Mouse (Mus musculus): Measurements from ENCODE around the gene Scn11a. TPM values are rescaled to one million over a fixed set of nuclear protein-coding genes. Genes with fewer than 3 reads are reported as not detected.
A peak's percentile ranks its signal among the peaks of the same experiment; 100 is the strongest.

The Scn11a gene
- polyA plus RNA-seq, 1 experiment from 2014 or later, result not detected

- H3K9me3 ChIP-seq (replicated peaks), result no peaks in the 10 kb centered on the region
- ATAC-seq (ENCODE audit: low read depth) (peak; percentile 57; the same call in 1 of the 2 replicates), DNase-seq (peak; percentile 1)
- no peak overlapping the region for H3K27ac ChIP-seq
- no peaks in the 10 kb centered on the region for H3K4me1 ChIP-seq (replicated peaks)
- H3K27me3 ChIP-seq, result no peaks in the 10 kb centered on the region
- no peak overlapping the region for H3K4me2 ChIP-seq
- no peak overlapping the region for H3K9ac ChIP-seq
- H3K36me3 ChIP-seq, result no peaks in the 10 kb centered on the region
- 36% methylated on average over 15 of the region's 15 CpGs for WGBS (ENCODE audit: insufficient replicate concordance)
- no peak overlapping the region for H3K4me3 ChIP-seq (replicated peaks)
These were observed 29.9 kb downstream of the Scn11a start for GRCm38 (mm10) chr9:119795254-119795912.

- Histone ChIP-seq H3K4me2 (no peak overlapping the region), H3K9ac (no peak overlapping the region), H3K27me3 (no peaks in the 10 kb centered on the region), H3K36me3 (no peaks in the 10 kb centered on the region), H3K4me3 (replicated peaks) (no peak overlapping the region), H3K4me1 (replicated peaks) (no peaks in the 10 kb centered on the region), H3K27ac (no peak overlapping the region), H3K9me3 (replicated peaks) (no peaks in the 10 kb centered on the region)
- ATAC-seq (ENCODE audit: low read depth) (no peak), DNase-seq (no peak)
- WGBS (ENCODE audit: insufficient replicate concordance), result 42% methylated on average over 4 of the region's 4 CpGs
These were observed 30.8 kb downstream of the Scn11a start for GRCm38 (mm10) chr9:119794470-119794869.

- Histone ChIP-seq H3K36me3 (no peaks in the 10 kb centered on the region), H3K9me3 (replicated peaks) (no peaks in the 10 kb centered on the region), H3K27ac (no peak overlapping the region), H3K27me3 (no peaks in the 10 kb centered on the region), H3K9ac (no peak overlapping the region), H3K4me3 (replicated peaks) (no peak overlapping the region), H3K4me1 (replicated peaks) (no peaks in the 10 kb centered on the region), H3K4me2 (no peak overlapping the region)
- ATAC-seq (ENCODE audit: low read depth) (no peak), DNase-seq (no peak)
- WGBS (ENCODE audit: insufficient replicate concordance), result 63% methylated on average over 9 of the region's 9 CpGs
These were observed 32.8 kb downstream of the Scn11a start for GRCm38 (mm10) chr9:119792505-119792904.

- Histone ChIP-seq H3K9me3 (replicated peaks) (no peaks in the 10 kb centered on the region), H3K36me3 (no peaks in the 10 kb centered on the region), H3K4me1 (replicated peaks) (no peaks in the 10 kb centered on the region), H3K4me2 (no peak overlapping the region), H3K27me3 (no peaks in the 10 kb centered on the region), H3K27ac (no peak overlapping the region), H3K4me3 (replicated peaks) (no peak overlapping the region), H3K9ac (no peak overlapping the region)
- ATAC-seq (ENCODE audit: low read depth) (no peak), DNase-seq (no peak)
- 64% methylated on average over 3 of the region's 3 CpGs for WGBS (ENCODE audit: insufficient replicate concordance)
These were observed 44.4 kb downstream of the Scn11a start for GRCm38 (mm10) chr9:119780901-119781300.

GRCm38 (mm10) chr9:119776661-119777060, 48.6 kb downstream of the Scn11a start:
- ATAC-seq (ENCODE audit: low read depth) (no peak), DNase-seq (no peak)
- no peaks in the 10 kb centered on the region for H3K9me3 ChIP-seq (replicated peaks)
- 62% methylated on average over 7 of the region's 7 CpGs for WGBS (ENCODE audit: insufficient replicate concordance)
- no peak overlapping the region for H3K27ac ChIP-seq
- H3K36me3 ChIP-seq, result no peaks in the 10 kb centered on the region
- H3K4me2 ChIP-seq, result no peak overlapping the region
- H3K4me1 ChIP-seq (replicated peaks), result no peaks in the 10 kb centered on the region
- no peak overlapping the region for H3K4me3 ChIP-seq (replicated peaks)
- H3K9ac ChIP-seq, result no peak overlapping the region
- H3K27me3 ChIP-seq, result no peaks in the 10 kb centered on the region

GRCm38 (mm10) chr9:119768585-119768984, 56.7 kb downstream of the Scn11a start:
- Histone ChIP-seq H3K4me3 (replicated peaks) (no peak overlapping the region), H3K27me3 (no peaks in the 10 kb centered on the region), H3K4me2 (no peak overlapping the region), H3K36me3 (no peaks in the 10 kb centered on the region), H3K27ac (no peak overlapping the region), H3K4me1 (replicated peaks) (no peaks in the 10 kb centered on the region), H3K9ac (no peak overlapping the region), H3K9me3 (replicated peaks) (no peaks in the 10 kb centered on the region)
- no peak for DNase-seq
- ATAC-seq (ENCODE audit: low read depth), result no peak
- 23% methylated on average over 7 of the region's 7 CpGs for WGBS (ENCODE audit: insufficient replicate concordance)

GRCm38 (mm10) chr9:119760226-119760625, 65.0 kb downstream of the Scn11a start:
- WGBS (ENCODE audit: insufficient replicate concordance), result 66% methylated on average over 3 of the region's 3 CpGs
- H3K4me1 ChIP-seq (replicated peaks), result no peaks in the 10 kb centered on the region
- no peak overlapping the region for H3K27ac ChIP-seq

GRCm38 (mm10) chr9:119759457-119759856, 65.8 kb downstream of the Scn11a start:
- 53% methylated on average over 1 of the region's 1 CpGs for WGBS (ENCODE audit: insufficient replicate concordance)
- Histone ChIP-seq H3K4me2 (no peak overlapping the region), H3K27ac (no peak overlapping the region), H3K4me1 (replicated peaks) (no peaks in the 10 kb centered on the region), H3K36me3 (no peaks in the 10 kb centered on the region), H3K27me3 (no peaks in the 10 kb centered on the region), H3K9me3 (replicated peaks) (0 out of 2 replicates have a peak, but pooled peaks cover 11% of the 10 kb centered on the region), H3K9ac (no peak overlapping the region), H3K4me3 (replicated peaks) (no peak overlapping the region)
- DNase-seq (no peak), ATAC-seq (ENCODE audit: low read depth) (no peak)

More at GRCm38 (mm10) chr9:119760226-119760625, 65.0 kb downstream of the Scn11a start:
- Histone ChIP-seq H3K9ac (no peak overlapping the region), H3K4me3 (replicated peaks) (no peak overlapping the region), H3K27me3 (no peaks in the 10 kb centered on the region), H3K9me3 (replicated peaks) (0 out of 2 replicates have a peak, but pooled peaks cover 7% of the 10 kb centered on the region), H3K4me2 (no peak overlapping the region), H3K36me3 (no peaks in the 10 kb centered on the region)
- no peak for ATAC-seq (ENCODE audit: low read depth)
- DNase-seq, result no peak

GRCm38 (mm10) chr9:119751507-119751906, 73.7 kb downstream of the Scn11a start:
- H3K9ac ChIP-seq, result no peak overlapping the region
- H3K27me3 ChIP-seq, result no peaks in the 10 kb centered on the region
- no peak overlapping the region for H3K27ac ChIP-seq
- ATAC-seq (ENCODE audit: low read depth), result no peak
- no peaks in the 10 kb centered on the region for H3K4me1 ChIP-seq (replicated peaks)
- DNase-seq, result no peak
- no peak overlapping the region for H3K4me2 ChIP-seq
- no peaks in the 10 kb centered on the region for H3K36me3 ChIP-seq
- no peak overlapping the region for H3K4me3 ChIP-seq (replicated peaks)
- 0 out of 2 replicates have a peak, but pooled peaks cover 7% of the 10 kb centered on the region for H3K9me3 ChIP-seq (replicated peaks)
- WGBS (ENCODE audit: insufficient replicate concordance), result 8% methylated on average over 5 of the region's 5 CpGs

GRCm38 (mm10) chr9:119749112-119749511, 76.1 kb downstream of the Scn11a start:
- Histone ChIP-seq H3K4me2 (no peak overlapping the region), H3K36me3 (no peaks in the 10 kb centered on the region), H3K27me3 (no peaks in the 10 kb centered on the region), H3K4me1 (replicated peaks) (no peaks in the 10 kb centered on the region; the same call in 1 of the 2 replicates), H3K27ac (no peak overlapping the region), H3K9me3 (replicated peaks) (no peaks in the 10 kb centered on the region), H3K9ac (no peak overlapping the region), H3K4me3 (replicated peaks) (no peak overlapping the region)
- 62% methylated on average over 9 of the region's 9 CpGs for WGBS (ENCODE audit: insufficient replicate concordance)
- DNase-seq (no peak), ATAC-seq (ENCODE audit: low read depth) (no peak)

- Histone ChIP-seq H3K9me3 (replicated peaks) (no peaks in the 10 kb centered on the region), H3K27ac (no peak overlapping the region), H3K4me3 (replicated peaks) (no peak overlapping the region), H3K4me2 (no peak overlapping the region), H3K36me3 (no peaks in the 10 kb centered on the region), H3K9ac (no peak overlapping the region), H3K4me1 (replicated peaks) (no peaks in the 10 kb centered on the region; the same call in 1 of the 2 replicates), H3K27me3 (no peaks in the 10 kb centered on the region)
- WGBS (ENCODE audit: insufficient replicate concordance), result 20% methylated on average over 4 of the region's 4 CpGs
- DNase-seq (no peak), ATAC-seq (ENCODE audit: low read depth) (peak; percentile 43)
These were observed 81.4 kb downstream of the Scn11a start for GRCm38 (mm10) chr9:119743900-119744299.

- ATAC-seq (ENCODE audit: low read depth) (no peak), DNase-seq (no peak)
- Histone ChIP-seq H3K36me3 (no peaks in the 10 kb centered on the region), H3K9me3 (replicated peaks) (no peaks in the 10 kb centered on the region), H3K27ac (no peak overlapping the region), H3K4me2 (no peak overlapping the region), H3K4me1 (replicated peaks) (no peaks in the 10 kb centered on the region; the same call in 1 of the 2 replicates), H3K4me3 (replicated peaks) (no peak overlapping the region), H3K9ac (no peak overlapping the region), H3K27me3 (no peaks in the 10 kb centered on the region)
- 49% methylated on average over 3 of the region's 3 CpGs for WGBS (ENCODE audit: insufficient replicate concordance)
These were observed 81.9 kb downstream of the Scn11a start for GRCm38 (mm10) chr9:119743312-119743711.

Data from liver, embryonic 13.5 days (tissue).